Mouse (Mus musculus) small intestine, adult 2 months (tissue): ENCODE measurements at regions not wholly inside any gene's neighbourhood (a gene's known extent, or its start where the extent isn't known, plus 50 kb on each side); places are given as distances from the start of the nearest gene placed in this dataset.

Experiments used
- CTCF ChIP-seq: fragments of 200-500 bp; IDR thresholded peaks from 2 replicates; pipeline ENCODE4 v1.5.1; 2012; ENCODE audit warnings: low read depth, mild to moderate bottlenecking, control low read depth, inconsistent platforms, low read length, moderate library complexity, mixed read lengths; ENCODE audit not compliant: insufficient replicate concordance, insufficient read length; ENCODE audit errors: extremely low read depth
- POLR2A ChIP-seq: fragments of 200-500 bp; IDR thresholded peaks from 2 replicates; pipeline ENCODE4 v1.6.1; 2012; ENCODE audit warnings: low read depth, mild to moderate bottlenecking, control low read depth, inconsistent platforms, low read length, moderate library complexity

- TF ChIP-seq POLR2A (no peak), CTCF (no peak)
Observed at GRCm38 (mm10) chr1:166846566-166846965, 154.7 kb upstream of the Fam78b start.
